Mouse (Mus musculus) embryonic fibroblast, embryonic 13.5 days (primary cell): ENCODE data around the gene Nat8f4.

Experiments
- CTCF ChIP-seq: IDR thresholded peaks from 2 replicates; pipeline ENCODE4 v1.5.1; 2011; ENCODE audit warnings: mild to moderate bottlenecking, control low read depth, low read length, moderate library complexity, borderline replicate concordance; ENCODE audit not compliant: insufficient read depth
- POLR2A ChIP-seq: IDR thresholded peaks from 2 replicates; pipeline ENCODE4 v1.6.1; 2011; ENCODE audit warnings: low read depth, mild to moderate bottlenecking, control low read depth, low read length, moderate library complexity

GRCm38 (mm10) chr6:85942469-85942868 is 37.8 kb upstream of the Nat8f4 start:
- TF ChIP-seq CTCF = no peak
- TF ChIP-seq POLR2A = no peak
